Mouse (Mus musculus) urinary bladder, postnatal 36 days (tissue): Measurements from ENCODE around the gene Exoc8.

Experiments
- DNase-seq, 2 experiments: peaks; one replicate each; pipeline ENCODE4 v3.0.0; 2022; ENCODE audit warnings: low spot score in 2 of 2, mixed read lengths in 1 of 2

Gene Exoc8

GRCm38 (mm10) chr8:124897386-124898250, at the start of gene Exoc8, which contains the start of gene Sprtn:
Gene Exoc8, minus strand, starts transcription at chr8:124897705.
Gene Sprtn, plus strand, starts transcription at chr8:124897886.
- peak; percentile 97 to 98 for DNase-seq

GRCm38 (mm10) chr8:124944406-124944805, 46.9 kb upstream of the Exoc8 start:
- DNase-seq: no peak

- no peak for DNase-seq
Observed at GRCm38 (mm10) chr8:124943801-124944200, 46.3 kb upstream of the Exoc8 start.

GRCm38 (mm10) chr8:124937293-124937692, 39.8 kb upstream of the Exoc8 start:
- no peak for DNase-seq

- DNase-seq: no peak
Observed at GRCm38 (mm10) chr8:124936699-124937098, 39.2 kb upstream of the Exoc8 start.

- no peak for DNase-seq
Observed at GRCm38 (mm10) chr8:124935116-124935515, 37.6 kb upstream of the Exoc8 start.

GRCm38 (mm10) chr8:124932435-124932834, 34.9 kb upstream of the Exoc8 start:
- DNase-seq: no peak

GRCm38 (mm10) chr8:124930649-124931048, 33.1 kb upstream of the Exoc8 start:
- DNase-seq: no peak

- no peak for DNase-seq
Observed at GRCm38 (mm10) chr8:124930086-124930485, 32.6 kb upstream of the Exoc8 start.

GRCm38 (mm10) chr8:124929006-124929405, 31.5 kb upstream of the Exoc8 start:
- no peak for DNase-seq

- DNase-seq: peak; percentile 29 to 52
Observed at GRCm38 (mm10) chr8:124926351-124926771, 28.9 kb upstream of the Exoc8 start.

GRCm38 (mm10) chr8:124925544-124926266, 28.2 kb upstream of the Exoc8 start:
- no peak for DNase-seq

GRCm38 (mm10) chr8:124923971-124924652, 26.6 kb upstream of the Exoc8 start:
- DNase-seq: peak in 1 of 2 experiments; percentile 39

GRCm38 (mm10) chr8:124922490-124923089, 25.1 kb upstream of the Exoc8 start:
- no peak for DNase-seq

- DNase-seq: peak in 1 of 2 experiments; percentile 26
Observed at GRCm38 (mm10) chr8:124921369-124922279, 24.1 kb upstream of the Exoc8 start.

- no peak for DNase-seq
Observed at GRCm38 (mm10) chr8:124917741-124918484, 20.4 kb upstream of the Exoc8 start.

- no peak for DNase-seq
Observed at GRCm38 (mm10) chr8:124914061-124914460, 16.6 kb upstream of the Exoc8 start.

GRCm38 (mm10) chr8:124911938-124912872, 14.7 kb upstream of the Exoc8 start:
- DNase-seq: no peak

- DNase-seq: no peak
Observed at GRCm38 (mm10) chr8:124910349-124910748, 12.8 kb upstream of the Exoc8 start.
